Mouse (Mus musculus): ENCODE measurements at regions not wholly inside any gene's neighbourhood (a gene's known extent, or its start where the extent isn't known, plus 50 kb on each side); places are given as distances from the start of the nearest gene placed in this dataset.

- no peak for DNase-seq (ENCODE audit: low spot score)
Measured at GRCm38 (mm10) chr12:86579716-86580115, 98.8 kb upstream of the Vash1 start.

- no peak for DNase-seq (ENCODE audit: low spot score)
Measured at GRCm38 (mm10) chr12:86580132-86580718, 98.3 kb upstream of the Vash1 start.

DNA sequence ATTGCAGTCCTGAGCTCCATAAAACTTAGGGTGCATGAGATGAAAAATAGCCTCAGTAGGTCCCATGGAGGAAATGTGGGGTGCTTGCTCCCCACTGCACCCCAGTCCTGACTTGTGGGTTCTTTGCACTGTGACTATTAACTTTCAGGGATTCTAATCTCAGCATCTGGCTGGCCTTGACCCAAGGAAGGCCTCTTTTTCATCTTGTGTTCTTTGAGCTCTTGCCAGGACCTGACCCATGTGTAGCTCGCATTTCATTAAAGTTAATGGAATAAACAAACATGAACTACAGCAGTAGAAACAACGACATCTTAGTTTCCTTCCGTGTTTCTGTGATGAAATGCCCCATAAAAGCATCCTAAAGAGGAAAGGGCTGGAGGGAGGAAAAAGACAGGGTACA lies 96.4 kb upstream of the Vash1 start:
- no peak for DNase-seq (ENCODE audit: low spot score)

DNA sequence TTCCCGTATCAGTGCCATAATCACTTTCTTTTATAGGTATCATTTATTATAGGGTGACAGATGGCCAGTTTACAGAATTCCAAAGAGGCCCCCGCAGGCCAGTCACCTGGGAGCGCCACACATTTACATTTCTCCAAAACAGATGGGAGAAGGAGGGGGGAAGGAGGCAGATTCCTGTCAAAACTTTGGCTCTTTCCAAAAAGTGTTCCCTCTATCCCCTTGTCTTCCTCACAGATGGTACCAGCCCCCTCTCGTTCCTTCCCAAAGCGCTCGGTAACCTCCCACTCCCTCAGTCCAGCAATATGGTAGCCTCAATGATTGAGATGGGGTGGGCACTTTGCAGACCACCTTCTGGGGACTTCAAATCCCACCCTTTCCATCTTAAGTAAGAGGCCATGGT lies 90.5 kb upstream of the Vash1 start:
- no peak for DNase-seq (ENCODE audit: low spot score)

DNA sequence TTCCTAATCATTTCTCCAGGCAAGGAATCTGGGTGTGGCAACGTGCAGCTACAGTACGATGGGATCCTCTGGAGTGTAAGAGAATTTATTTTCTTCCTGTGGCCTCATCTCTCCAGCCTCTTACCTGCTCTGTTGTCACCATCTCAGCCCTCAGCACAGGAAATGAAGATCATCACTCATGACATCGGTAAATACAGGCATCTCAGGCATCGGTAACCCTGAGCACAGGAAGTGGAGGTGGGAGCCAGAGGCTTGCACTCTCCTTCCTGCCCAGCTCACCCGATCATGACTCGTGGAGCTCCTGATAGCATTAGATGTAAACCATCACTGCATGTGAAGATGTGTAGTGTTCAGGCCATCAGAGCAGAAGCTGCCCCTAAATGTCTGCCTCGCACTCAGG lies 86.0 kb upstream of the Vash1 start:
- no peak for DNase-seq (ENCODE audit: low spot score)

DNA sequence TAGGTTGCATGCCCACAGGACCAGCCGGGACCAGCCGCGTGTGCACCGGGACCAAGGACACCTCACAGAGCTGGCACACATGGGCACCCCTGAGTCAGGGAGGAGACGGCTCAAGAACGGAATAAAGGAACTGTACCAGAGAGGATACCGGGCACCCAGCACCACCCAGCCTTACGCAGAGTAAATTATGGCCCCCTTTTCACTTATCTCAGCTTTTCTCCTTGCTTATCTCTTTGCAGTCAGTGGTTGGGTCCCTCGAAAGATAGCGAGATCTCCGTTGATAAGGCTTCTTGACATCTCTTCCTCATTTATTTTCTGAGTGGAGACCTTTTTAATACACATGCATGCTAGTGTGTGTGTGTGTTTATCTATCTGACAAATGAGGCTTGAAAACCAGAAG lies 83.9 kb upstream of the Vash1 start:
- DNase-seq (ENCODE audit: low spot score) = no peak

GRCm38 (mm10) chr12:86600041-86600440 lies 78.5 kb upstream of the Vash1 start:
- DNase-seq (ENCODE audit: low spot score) = no peak

DNA sequence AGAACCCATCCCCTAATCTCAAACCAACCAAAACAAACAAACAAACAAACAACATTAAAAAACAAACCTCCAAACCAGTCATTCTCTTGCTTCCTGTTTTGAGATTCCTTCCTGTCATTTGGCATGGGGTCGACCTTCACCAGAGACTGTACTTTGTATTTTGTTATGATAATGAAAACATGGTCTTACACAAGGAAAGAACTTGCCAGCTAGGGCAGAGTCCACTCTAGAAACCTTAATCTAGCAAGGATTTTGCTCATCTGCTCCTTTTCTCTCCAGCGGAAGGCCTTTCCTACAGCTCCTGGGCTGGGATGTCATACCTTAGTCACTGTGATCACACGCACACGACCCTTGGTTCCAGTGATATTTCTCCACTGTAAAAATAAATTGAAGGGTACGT lies 75.0 kb upstream of the Vash1 start:
- DNase-seq (ENCODE audit: low spot score) = no peak

- DNase-seq (ENCODE audit: low spot score) = no peak
Measured at GRCm38 (mm10) chr12:86612431-86613040, 66.0 kb upstream of the Vash1 start.

DNA sequence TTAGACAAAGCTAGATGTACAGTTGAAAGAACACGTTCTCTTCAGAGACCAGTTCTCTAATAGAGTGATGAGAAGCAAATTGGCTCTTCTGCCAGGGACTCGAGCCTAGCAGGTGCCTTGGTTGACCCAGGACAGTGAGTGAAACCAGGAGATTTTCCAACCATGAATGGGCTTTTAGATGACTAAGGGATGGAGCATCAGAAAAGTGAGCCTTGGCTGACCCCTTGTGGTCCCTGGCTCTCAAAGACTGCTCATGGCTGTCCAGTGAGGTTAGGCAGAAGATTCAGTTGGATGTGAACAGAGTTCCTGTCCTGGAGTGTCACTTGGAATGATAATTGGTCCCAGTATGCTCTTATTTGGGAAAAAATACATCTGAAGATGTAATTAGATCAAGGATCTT lies 64.3 kb upstream of the Vash1 start:
- DNase-seq (ENCODE audit: low spot score) = peak; percentile 26

- no peak for DNase-seq (ENCODE audit: low spot score)
Measured at GRCm38 (mm10) chr12:86616327-86616726, 62.2 kb upstream of the Vash1 start.

DNA sequence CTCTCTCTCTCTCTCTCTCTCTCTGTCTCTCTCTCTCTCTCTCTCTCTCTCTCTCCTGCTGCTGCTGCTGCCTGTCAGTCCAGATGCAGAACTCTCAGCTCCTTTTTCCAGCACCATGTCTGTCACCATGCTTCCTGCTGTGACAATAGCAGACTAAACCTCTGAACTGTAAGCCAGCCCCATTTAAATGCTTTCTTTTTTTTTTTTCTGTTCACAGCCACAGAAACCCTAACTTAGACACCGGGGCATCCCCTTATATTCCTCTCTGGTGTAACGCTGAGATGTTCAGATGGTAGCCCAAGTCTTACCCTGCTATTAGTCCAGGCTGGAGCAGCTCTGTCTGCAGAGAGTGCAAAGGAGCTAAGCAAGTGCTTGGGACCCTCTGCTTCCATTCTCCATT lies 54.3 kb upstream of the Vash1 start:
- DNase-seq (ENCODE audit: low spot score) = no peak

DNA sequence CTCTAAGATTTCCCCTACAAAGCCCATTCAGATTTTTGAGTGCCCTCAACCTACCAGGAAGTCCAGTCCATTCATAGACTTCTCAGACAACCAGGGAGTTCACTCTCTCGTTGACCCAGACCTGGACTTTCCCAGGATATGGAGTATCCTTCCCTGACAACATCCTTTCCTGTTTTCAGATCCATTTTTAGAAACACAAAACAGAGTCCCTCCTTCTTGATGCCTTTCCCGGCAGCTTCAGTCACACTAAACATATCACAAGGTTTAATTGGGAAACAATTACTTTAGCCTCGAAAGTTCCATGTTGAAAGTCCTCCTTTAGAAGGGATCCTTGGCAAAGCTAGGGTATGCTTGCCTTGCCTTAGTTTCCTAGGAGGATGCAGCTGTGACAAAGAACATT lies 51.8 kb upstream of the Vash1 start:
- no peak for DNase-seq (ENCODE audit: low spot score)

- no peak for DNase-seq (ENCODE audit: low spot score)
Measured at GRCm38 (mm10) chr12:86628050-86628782, 50.3 kb upstream of the Vash1 start.
